Mouse (Mus musculus): ENCODE results near the gene Arl3.

Gene Arl3

GRCm38 (mm10) chr19:46533525-46533924 lies 39.5 kb downstream of the Arl3 start:
- no peak for DNase-seq (ENCODE audit: low read depth)

GRCm38 (mm10) chr19:46533066-46533465 lies 39.9 kb downstream of the Arl3 start:
- DNase-seq (ENCODE audit: low read depth) = no peak

- DNase-seq (ENCODE audit: low read depth) = peak; percentile 58
Measured at GRCm38 (mm10) chr19:46532031-46532688, 40.8 kb downstream of the Arl3 start.

- peak; percentile 40 for DNase-seq (ENCODE audit: low read depth)
Measured at GRCm38 (mm10) chr19:46531071-46532030, 41.6 kb downstream of the Arl3 start.

- no peak for DNase-seq (ENCODE audit: low read depth)
Measured at GRCm38 (mm10) chr19:46530449-46530990, 42.5 kb downstream of the Arl3 start.

- DNase-seq (ENCODE audit: low read depth) = no peak
Measured at GRCm38 (mm10) chr19:46529601-46530448, 43.2 kb downstream of the Arl3 start.

GRCm38 (mm10) chr19:46528529-46529213 lies 44.3 kb downstream of the Arl3 start:
- peak; percentile 84 for DNase-seq (ENCODE audit: low read depth)

GRCm38 (mm10) chr19:46527632-46528528 lies 45.1 kb downstream of the Arl3 start:
- no peak for DNase-seq (ENCODE audit: low read depth)

- no peak for DNase-seq (ENCODE audit: low read depth)
Measured at GRCm38 (mm10) chr19:46525691-46526631, 47.0 kb downstream of the Arl3 start.

GRCm38 (mm10) chr19:46524601-46525321 lies 48.2 kb downstream of the Arl3 start:
- peak; percentile 54 for DNase-seq (ENCODE audit: low read depth)

GRCm38 (mm10) chr19:46524152-46524544 lies 48.9 kb downstream of the Arl3 start:
- DNase-seq (ENCODE audit: low read depth) = no peak

- DNase-seq (ENCODE audit: low read depth) = peak; percentile 44
Measured at GRCm38 (mm10) chr19:46523480-46524151, 49.4 kb downstream of the Arl3 start.

GRCm38 (mm10) chr19:46523131-46523479 lies 49.9 kb downstream of the Arl3 start:
- DNase-seq (ENCODE audit: low read depth) = peak; percentile 42

- peak; percentile 96 for DNase-seq (ENCODE audit: low read depth)
Measured at GRCm38 (mm10) chr19:46522433-46523044, 50.5 kb downstream of the Arl3 start.

GRCm38 (mm10) chr19:46521698-46522097 lies 51.3 kb downstream of the Arl3 start:
- no peak for DNase-seq (ENCODE audit: low read depth)

- DNase-seq (ENCODE audit: low read depth) = no peak
Measured at GRCm38 (mm10) chr19:46518828-46519621, 54.0 kb downstream of the Arl3 start.

GRCm38 (mm10) chr19:46518352-46518787 lies 54.6 kb downstream of the Arl3 start:
- DNase-seq (ENCODE audit: low read depth) = peak; percentile 53
